Comparison of ENCODE assay signal across 14 mouse cellular contexts in the genomic region with DNA sequence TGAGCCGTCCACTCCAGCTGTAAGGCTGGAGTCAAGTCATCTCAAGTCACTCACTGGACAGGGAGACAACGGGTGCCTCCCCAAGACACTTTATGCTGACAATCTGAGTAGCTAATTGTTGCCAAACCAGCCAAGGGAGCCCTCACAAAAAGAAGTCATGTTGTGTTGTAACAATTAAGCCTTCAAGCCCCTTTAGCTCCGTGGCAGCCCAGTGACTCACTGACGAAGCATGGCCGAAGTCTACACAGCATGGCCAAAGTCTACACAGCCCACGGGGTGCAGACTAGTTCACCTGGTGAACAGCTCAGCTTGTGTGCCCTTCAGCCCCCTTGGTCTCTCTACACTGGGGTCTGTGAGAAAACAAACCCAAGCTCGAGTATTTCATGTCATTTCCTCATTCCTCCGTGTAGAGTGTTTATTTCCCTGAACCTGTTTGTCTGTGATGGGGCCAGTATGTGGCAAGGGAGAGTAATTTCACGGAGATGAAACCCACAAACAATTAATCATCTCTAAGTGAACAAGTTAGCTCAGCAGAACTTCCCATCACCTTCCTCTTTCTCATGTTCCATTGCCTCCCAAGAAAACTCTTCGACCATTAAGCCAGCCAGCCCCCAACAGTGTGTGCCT. TPM values are rescaled to one million over a fixed set of nuclear protein-coding genes. Genes with fewer than 3 reads are reported as not detected.
DNase-seq lines count a peak whose midpoint lies in the region; ATAC-seq and TF ChIP-seq lines count a peak whose summit lies in the region.
"Had no signal": no experiment of that assay in that cellular context is flagged by ENCODE, and none has a peak within 500 bp of the region (broad histone marks: within the 10 kb centered on the region; RNA-seq: fewer than 3 reads in every experiment).

No protein-coding gene starts in this region.

- 45% methylated on average over 10 of the region's 10 CpGs for WGBS in kidney, postnatal 0 days

- DNase-seq in kidney, postnatal 0 days (ENCODE audit: low spot score): no peak
- no peak for DNase-seq in kidney, adult 18-20 months
- DNase-seq in 416B (ENCODE audit: low read depth): peak; percentile 65
- no peak for DNase-seq in right cerebral cortex, adult 2 months (ENCODE audit: low spot score in 2 of 2)
- no peak for DNase-seq in thymus, postnatal 4 days
- DNase-seq: adrenal gland, postnatal 10 days; cerebellum, adult 2 months; gastrocnemius, postnatal 14 days; heart, postnatal 36 days; thymus, adult 18-20 months had no signal

- H3K9ac ChIP-seq in kidney, postnatal 0 days (ENCODE audit: low read depth, low read length): no peak overlapping the region
- H3K9ac ChIP-seq: heart, embryonic 12.5 days had no signal

- H3K27me3 ChIP-seq in kidney, postnatal 0 days (ENCODE audit: insufficient read depth, low read length): no peaks in the 10 kb centered on the region
- H3K27me3 ChIP-seq: heart, embryonic 12.5 days had no signal

- H3K27ac ChIP-seq in kidney, postnatal 0 days: peak overlapping the region; percentile 31; the same call in 1 of the 2 replicates
- H3K27ac ChIP-seq: forebrain, embryonic 10.5 days had no signal

- no peak for ATAC-seq in kidney, postnatal 0 days (replicated peaks; ENCODE audit: low FRiP score, low read depth)
- peak; percentile 53 for ATAC-seq in common myeloid progenitor, adult 5-6 weeks (replicated peaks; ENCODE audit: low read depth, poor library complexity, severe bottlenecking)
- ATAC-seq in megakaryocyte progenitor cell, adult 5-6 weeks (replicated peaks; ENCODE audit: poor library complexity): peak; percentile 30

- no peaks in the 10 kb centered on the region for H3K9me3 ChIP-seq in kidney, postnatal 0 days (replicated peaks; ENCODE audit: low read length)

- H3K4me2 ChIP-seq in kidney, postnatal 0 days (ENCODE audit: low read length): no peak overlapping the region
- H3K4me2 ChIP-seq: heart, embryonic 12.5 days had no signal

- H3K4me3 ChIP-seq in kidney, postnatal 0 days (replicated peaks; ENCODE audit: low read depth, low read length): no peak overlapping the region
- H3K4me3 ChIP-seq: forebrain, embryonic 10.5 days; heart, embryonic 12.5 days had no signal

- H3K4me1 ChIP-seq in kidney, postnatal 0 days (replicated peaks; ENCODE audit: insufficient read depth, low read length): 0 out of 2 replicates have a peak, but pooled peaks cover 3% of the 10 kb centered on the region

- TF ChIP-seq CTCF in kidney, postnatal 0 days (IDR thresholded peaks at IDR 0.05; ENCODE audit: low read depth): no peak

- H3K36me3 ChIP-seq in kidney, postnatal 0 days (ENCODE audit: insufficient read depth, low read length): no peaks in the 10 kb centered on the region
- H3K36me3 ChIP-seq: forebrain, embryonic 10.5 days; heart, embryonic 12.5 days had no signal

RNA-seq across cellular contexts. Expression of a gene that starts 30.3 kb away (rescaled TPM):
- polyA plus RNA-seq in kidney, postnatal 0 days (2015; fragmentation: Nextera tagmentation; extraction: Ambion mirVana): 104 and 119 TPM in 2 replicates
- 139 and 195 TPM in 2 replicates for total RNA-seq in common myeloid progenitor, adult 5-6 weeks (2017)
- 1,064 and 1,073 TPM in 2 replicates for total RNA-seq in megakaryocyte progenitor cell, adult 5-6 weeks (2015)
- 756 and 853 TPM in 2 replicates for total RNA-seq in megakaryocyte progenitor cell, adult 5-6 weeks (2017)
